Mouse (Mus musculus) testis, postnatal 14 days (tissue): ENCODE data around the gene Spata16.

Experiments used
- DNase-seq: peaks from one replicate; pipeline ENCODE4 v3.0.0; 2021; ENCODE audit warnings: low spot score

Gene Spata16

DNA sequence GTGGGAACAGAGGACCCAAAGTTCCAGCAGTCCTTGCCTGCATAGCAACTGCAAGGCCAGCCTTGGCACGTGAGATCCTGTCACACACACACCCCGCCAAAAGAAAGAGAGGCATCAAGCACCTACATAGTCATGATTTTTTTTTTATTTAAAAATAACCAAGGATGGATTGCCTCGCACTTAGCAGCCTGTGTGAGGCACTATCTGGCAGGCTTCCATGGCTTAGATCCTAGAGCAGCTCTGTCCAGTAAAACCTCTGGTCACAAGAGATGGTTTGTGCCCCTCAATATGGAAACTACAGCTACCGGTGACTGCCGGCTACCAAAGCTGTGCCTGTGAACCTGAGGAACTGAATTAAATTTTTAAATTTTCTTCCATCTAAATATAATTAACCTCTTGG is 195.5 kb downstream of the Spata16 start:
- no peak for DNase-seq

DNA sequence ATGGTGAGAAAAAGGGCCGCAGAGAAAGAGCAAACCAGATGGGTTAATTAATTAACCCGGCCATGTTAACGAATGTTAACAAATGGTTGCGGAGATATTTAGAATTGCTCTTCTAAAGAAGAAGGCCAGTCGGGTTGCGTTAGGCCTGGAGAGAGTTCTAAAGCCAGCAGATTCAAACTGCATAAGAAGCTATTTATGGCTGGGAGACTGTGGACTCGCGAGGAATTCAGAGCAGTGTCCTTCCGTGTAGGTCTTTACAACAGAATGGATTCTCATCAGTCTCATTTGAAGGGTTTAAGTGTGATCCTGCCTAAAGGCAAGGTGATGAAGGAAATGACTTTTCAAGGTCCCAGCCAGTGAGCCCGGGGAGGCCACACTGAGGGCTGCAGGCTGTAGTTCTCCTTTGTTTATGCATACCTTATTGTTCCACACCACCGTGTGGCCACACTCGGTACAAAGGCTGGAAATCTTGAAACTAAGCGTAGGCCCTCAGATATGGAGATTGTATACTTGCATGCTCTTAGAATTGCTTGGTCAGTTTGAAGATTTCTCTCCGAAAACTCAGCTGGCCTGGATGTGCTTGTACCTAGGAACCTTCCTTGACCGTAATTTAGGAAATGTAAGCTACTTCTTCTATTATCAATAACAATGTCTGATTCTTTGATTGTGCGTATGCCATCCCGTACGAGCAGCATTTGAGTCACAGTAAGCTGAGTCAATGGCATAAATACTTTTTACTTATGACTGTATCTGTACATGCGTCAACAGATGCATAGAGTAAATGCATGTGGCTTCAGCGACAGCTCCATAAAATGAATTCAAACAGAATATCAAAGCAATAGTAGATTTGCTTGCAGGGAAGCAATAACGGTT is 197.0 kb downstream of the Spata16 start:
- no peak for DNase-seq

DNA sequence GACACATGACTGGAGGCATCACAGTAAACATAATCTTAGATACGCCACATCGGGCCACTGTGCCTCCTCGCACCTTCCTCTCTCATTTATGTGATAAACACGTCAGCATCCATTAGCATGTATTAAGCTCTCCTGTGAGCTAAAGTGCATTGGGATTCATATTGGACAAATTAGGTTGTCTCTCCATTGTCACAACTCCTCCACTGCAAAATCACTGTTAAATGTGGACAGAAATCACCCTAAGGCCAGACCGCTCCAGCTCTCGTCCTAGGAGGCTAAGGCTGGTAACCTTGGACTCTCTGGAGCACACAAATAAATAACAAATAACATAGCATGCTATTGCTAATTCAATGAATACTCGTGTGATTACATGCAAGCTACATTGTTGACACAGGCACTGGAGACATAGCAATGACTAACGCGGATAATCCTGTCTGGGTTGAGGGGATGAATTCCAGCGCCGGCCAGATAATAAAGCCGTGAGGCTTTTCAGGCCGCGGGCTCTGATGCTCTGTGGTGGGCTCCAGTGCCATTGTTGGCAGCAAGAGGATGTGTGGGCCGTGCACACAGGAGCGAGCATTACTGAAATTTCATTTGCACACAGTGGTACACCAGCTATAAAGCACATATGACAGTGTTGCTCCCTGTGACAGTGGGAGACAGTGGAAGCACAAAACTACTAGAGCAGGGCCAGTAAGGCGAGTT is 197.8 kb downstream of the Spata16 start:
- no peak for DNase-seq

DNA sequence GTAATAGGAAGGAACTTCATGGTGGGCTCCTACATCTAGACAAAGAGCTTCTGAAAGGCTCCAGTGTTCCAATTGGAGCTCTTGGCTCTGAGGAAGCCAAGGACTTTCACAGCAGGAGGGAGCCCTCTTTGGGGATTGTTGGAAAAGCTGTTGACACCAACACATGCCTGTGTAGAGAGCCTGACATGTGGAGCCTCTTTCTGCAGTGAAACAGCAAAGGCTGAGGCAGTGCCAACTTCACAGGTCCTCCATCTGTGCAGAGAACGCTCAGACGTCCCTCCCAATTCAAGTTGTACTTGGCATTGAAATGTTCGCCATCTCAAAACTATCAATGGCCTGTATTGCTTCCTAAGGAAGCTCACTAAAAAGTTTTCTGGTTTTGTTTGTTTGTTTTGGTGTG is 207.6 kb downstream of the Spata16 start:
- no peak for DNase-seq

DNA sequence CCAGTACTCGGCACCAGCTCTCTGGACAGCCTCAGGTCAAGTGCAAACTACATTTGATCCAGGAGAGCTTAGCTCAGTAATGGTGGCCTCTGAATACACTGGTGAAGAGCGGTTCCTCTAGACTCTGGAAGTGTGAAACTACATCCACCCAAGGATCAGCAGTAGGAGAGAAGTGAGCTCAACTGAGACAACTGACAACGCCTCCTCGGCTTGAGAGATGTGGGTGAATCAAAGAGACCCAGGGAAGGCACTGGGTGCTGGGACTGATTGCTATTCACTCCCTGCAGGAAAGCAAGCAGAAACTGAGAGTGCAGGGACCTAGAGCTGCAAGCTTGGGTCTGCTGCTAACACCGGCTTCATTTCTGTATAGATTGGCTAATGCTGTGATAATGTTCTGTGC is 210.5 kb downstream of the Spata16 start:
- no peak for DNase-seq

DNA sequence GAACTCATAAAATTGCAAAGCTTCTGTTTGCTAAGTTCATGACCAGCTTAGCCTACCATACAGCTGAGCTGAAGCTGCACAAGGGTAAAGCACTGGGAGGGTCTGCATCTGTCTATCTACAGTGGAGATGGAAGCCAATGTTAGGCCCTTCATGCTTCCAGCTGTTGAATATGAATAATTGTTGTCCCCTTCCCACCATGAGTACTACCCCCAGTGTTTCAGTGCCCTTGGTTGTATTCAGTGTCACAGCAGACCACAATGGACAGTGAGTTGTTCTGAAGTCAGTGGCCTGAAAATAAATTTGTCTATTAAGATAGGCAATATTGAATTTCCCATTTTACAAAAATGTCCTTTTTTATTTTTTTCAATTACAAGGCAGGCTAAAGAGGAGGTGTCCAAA is 212.8 kb downstream of the Spata16 start:
- DNase-seq: no peak

DNA sequence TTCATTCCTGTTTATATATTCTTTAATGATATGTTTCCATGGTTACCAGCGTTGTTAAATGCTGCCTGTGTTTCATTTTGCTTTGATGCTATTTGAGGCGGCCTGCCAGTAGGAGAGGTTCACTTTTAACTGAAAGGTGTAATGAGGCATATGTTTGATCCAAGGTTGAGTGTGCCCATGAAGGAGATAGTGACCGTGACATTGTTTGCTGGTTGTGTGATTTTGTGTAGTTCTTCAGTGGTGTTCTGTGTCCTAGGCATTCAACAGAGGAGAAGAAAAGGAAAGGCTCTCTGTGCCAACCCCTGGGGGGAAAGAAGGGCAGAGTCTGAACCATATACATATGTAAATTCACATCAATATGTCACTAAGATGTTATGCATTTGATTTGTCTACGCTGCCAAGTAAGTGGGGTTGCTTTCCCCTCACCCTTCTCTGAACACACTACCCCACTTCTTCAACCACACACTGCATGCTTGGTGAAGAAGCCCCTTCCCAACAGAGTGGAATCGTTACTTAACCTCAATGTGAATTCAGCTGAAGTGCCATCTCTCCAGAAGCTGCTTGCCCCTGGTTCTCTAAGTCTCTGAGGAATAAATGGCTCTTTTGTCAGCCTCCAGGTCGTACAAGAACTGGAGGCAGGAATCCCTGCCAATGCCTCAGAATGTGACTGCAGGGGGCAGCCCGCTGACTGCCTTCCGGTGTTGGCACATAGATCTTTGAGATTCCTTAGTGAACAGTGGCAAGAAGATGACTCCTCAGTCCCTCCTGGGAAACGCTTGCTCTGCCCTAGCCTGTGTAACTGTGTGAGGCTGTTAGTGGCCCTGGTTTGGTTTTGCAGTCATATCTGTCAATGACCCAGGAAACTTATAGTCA is 213.5 kb downstream of the Spata16 start:
- DNase-seq: no peak

DNA sequence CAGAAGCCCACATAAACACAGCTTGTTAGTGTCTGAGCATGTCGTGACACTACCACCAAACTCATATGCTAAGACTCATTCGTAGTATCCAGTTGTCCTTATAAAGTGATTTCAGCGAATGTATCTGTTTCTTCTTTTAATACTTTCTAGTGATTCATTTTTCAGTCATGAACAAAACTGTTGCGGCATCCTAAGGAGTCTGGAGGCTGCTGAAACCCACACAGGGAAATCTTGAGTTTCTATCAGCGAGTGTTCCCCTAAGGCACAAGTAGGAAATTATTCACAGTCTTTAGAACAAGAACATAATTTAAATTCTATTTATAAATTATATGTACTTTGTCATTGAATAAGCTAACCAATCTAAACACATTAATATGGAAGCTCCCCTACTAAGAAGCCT is 216.1 kb downstream of the Spata16 start:
- no peak for DNase-seq

DNA sequence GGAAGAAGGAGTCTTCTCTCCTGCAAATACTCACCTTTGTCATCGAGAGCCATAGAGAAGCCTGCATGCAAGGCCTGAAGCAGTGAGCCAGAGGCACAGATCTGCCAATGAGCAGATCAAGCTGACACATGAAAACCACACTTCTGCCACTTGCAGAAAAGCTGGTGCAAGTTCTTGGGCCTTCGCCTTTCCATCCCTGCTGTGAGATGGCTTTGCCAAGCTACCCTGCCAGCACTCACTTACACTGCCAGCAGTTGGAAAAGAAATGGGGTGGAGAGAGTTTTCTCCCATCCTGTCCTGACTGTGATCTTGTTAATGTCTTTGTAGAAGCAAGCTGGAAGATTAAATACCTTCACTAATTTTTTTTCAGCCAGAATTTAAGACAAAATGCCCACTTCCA is 237.3 kb downstream of the Spata16 start:
- DNase-seq: no peak

DNA sequence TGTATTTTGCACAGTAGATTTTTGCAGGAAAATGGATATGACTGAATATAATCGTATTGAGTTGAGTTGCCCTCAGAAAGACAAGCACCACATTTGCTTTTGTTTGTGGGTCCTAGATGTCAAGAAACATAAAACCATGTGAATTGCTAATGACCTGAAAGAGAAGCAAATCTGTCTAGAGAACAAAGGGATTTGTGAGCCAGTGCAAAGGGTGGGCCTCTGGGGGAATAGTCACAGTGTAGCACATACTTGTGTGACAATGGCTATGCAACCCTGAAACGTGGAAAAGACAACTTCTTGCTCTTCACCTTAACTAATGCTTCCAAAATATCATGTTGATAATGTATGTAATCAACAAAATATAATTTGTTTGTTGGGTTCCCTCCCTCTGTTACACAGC is 239.9 kb downstream of the Spata16 start:
- DNase-seq: no peak

DNA sequence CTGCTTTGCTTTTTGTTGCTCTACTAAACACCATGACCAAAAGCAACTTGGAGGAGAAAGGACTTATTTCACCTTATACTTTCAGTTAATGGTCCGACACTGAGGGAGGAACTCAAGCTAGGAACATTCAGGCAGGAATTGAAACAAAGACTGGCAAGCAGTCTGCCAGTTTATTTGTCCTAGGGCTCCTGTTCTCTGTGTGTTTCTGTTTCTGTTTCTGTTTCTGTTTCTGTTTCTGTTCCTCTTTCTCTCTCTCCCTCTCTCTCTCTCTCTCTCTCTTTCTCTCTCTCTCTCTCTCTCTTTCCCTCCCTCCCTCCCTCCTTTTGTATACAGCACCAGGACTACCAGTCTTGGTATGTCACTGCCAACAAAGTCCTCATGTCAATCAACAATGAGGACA is 279.2 kb downstream of the Spata16 start:
- no peak for DNase-seq

DNA sequence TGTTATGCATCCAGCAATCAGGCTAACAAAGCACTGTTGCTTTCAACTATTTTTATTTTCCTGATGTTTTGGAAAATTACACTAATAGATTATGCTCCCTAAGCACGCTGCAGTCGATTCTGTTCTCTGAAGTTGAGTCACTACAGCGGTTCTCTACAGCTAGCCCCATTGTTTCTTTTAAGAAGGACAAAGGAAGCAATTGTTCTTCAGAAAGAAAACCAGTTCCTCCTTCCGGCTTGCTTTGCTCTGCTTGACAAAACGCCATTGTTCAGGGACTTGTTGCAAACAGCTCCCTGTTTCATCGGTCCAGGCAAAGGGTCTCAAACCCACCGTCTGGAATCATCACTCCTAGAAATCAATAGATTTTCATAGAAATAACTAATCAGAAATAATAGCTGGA is 283.6 kb downstream of the Spata16 start:
- no peak for DNase-seq

DNA sequence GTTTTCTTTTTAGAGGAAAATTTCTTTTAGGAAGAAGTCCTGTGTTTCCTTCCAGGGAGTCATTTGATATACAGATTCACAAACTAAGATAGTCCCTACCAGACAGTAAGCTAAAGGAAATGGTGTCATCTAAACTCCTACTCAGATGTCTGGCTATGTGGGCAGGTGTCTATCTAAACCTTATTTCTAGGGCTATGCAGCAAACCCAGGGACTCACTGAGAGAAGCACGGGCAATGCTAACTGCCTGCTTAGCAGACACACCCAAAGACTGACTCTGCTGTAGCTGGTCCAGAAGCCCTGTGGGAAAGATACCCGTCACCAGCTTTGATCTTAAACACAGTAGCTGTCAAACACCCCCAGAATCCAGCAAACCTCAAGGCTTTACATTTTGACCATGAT is 284.2 kb downstream of the Spata16 start:
- DNase-seq: no peak

DNA sequence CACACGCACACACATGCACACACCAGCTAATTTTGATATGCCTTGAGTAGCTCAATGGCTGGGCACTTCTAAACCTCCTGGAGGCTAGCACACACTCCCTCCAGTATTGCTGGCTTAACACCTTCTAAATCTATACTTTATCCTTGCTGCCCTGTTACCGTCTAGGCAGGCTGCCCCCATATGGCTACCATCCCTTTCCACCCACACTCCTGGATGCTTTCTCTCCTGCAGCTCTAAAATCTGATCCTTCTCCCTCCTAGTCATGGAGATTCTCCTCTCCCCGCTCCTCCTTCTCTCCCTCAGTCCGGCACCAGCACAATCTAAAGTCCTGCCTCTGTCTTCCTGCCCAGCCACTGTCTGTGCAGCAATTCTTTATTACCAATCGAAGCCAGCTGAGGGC is 286.0 kb downstream of the Spata16 start:
- no peak for DNase-seq

DNA sequence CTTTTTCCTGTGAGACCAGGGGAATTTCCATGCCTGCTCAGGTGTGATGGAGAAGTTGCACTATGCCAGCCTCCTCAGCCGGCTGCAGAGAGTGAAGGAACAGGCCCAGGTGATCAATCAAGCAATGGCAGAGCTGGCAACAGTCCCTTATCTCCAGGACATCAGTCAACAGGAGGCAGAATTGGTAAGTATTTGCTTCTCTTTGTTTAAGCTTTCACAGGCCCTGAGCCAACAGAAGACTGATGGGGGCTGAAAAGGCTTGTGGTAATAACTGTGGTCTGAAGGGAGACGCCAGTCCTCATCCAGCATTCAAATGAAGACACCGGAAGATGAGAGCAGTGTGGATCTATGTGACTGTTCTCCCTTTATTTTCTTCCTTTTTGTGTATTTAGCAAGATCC is 286.8 kb downstream of the Spata16 start:
- DNase-seq: no peak

DNA sequence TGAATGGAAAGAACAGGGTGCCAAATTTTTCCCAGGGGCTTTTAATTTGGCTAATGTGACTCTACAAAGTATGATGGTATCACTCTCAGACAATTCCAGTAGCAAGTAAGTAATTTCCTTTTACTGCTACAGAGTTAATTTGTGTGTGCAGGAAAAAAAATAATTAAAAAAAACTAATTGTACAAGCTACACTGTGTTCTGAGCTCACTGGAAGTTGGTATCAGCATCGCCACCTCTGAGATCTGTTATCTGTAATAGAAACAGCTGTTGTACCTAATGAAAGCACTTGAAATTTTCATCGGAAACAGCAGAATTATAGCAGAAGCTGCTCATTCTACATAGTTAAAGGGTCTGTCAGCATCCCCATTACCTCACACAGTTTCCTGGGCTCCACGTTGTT is 295.7 kb downstream of the Spata16 start:
- no peak for DNase-seq

DNA sequence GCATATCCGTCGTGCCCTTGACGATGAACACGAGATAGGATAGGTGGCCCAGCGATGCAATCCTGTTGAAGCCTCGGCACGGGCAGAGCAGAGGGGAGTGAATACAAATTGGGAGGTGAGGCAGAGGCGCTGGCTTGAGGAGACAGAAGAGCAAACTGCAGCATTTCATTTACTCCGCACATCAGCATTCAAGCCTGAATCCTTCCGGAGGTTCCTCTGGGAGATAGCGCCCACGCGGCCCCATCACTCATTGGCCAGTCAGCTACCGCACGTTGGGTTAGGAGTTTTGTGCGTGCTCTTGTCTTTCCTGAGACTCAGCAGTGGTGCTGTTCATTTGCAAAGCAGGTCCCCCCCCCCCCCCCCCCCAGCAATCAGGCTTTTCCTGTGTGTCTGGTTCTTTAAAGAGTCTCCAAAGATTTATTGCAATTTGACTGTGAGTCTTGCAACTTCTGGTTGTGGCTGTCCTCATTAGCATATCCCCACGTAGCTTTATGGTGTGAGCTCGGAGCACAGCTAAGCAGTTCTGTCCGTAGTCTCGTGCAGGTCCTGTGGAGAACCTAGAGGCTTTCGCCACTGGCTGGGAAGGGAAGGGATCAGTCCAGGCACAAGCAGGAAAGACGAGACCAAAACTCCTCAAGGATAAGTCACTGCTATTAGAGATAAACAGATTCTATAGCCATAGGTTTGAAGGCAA is 299.6 kb downstream of the Spata16 start:
- DNase-seq: no peak

DNA sequence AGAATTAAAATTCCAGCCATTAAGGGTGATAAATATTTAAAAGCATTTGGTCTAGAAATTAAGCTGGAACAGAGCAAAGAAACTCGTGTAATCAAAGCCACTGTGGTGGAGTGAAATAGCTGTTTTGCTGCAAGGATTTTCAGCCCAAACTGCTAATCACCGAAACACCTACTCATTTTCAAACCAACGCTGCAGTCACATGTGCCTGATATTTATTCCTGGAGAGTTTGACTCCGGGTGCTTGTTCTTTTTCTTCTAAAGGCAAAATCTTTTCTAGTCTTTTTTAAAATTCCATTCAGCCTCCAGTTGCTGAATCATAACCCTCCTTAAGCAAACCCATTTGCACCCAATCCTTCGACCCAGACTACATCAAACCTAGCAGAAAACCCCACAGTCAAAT is 329.4 kb downstream of the Spata16 start:
- DNase-seq: no peak

DNA sequence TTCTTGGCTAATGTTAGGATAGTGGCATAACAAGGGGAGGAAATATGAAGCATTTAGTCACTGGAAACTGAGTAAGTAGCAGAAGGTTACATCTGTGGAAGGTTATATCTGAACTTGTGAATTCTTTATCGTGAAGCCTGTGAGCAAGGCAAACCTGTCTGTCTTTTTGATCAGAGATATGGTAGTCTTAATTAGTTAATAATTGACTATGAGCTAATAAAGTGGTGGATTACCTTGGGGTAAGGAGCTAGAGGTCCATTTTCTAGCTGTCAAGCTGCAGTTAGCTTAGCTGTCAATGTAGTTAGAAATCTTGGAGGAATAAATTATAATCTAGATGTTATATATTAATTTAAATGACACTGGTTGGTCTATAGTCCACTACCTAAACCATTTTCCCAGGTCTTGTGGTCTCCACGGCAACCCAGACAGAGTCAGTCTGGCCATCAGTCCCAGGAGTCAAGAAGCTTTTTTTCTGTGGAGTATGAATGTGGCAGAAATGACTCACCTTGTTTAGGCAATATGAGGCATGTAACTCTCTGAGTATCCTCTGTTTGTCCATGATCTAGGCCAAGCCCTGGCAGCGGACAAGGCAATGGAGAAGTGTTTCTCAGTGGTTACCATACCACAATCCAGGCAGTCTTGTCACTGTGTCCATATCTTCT is 331.6 kb downstream of the Spata16 start:
- DNase-seq: no peak

DNA sequence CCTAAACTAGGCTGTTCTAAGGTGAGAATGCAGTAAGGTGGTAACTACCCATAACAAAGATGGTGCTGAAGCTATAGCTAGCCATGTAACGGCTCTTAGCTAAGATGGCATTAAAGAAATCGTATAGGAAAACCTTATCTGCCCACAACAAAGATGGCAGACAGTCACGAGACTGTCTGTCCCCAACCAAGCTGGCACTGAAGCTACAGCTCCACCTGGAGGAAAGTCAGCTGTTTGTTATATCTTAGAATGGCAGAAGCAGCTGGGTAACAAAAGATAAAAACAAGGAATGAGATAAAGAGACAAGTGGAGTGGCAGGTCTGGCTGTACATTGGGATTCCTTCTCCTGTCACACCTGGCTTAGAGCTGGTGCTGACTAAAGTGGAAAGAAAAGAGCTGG is 333.1 kb downstream of the Spata16 start:
- no peak for DNase-seq

DNA sequence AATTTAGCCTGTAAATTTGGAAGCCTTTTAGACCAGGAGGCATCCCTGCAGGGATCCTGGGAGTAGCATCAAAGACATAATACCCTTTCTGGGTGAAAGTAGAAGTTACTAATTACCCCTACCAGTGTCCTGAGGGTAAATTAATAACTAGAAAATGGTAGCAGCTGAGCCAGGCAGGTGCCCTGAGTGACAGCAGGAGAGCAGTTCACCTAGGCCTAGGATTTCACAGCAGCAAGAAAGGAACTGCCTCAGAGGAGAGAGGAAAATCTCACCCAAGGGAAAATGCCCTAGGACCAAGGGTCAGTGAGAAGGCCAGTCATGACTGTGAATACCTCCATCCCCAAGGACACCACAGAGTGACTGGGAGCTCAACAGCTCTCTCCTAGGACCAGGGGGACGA is 333.9 kb downstream of the Spata16 start:
- no peak for DNase-seq

DNA sequence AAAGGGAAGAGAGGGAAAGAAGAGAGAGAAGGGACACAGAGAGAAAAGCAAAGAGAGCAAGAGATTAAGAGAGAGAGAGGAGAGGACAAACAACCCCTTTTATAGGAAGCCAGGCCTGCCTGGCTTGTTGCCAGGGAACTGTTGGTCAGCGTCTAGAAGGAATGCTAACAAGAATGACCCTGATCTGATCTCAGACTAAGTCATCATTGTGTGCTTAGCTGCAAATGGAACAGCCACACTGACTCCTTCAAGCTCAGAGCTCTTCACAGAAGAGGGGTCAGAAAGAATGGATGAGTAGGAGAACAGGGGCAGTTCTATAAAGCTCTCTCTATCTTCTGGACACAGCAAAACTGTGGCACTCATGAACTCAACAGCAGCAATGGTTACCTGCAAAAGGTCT is 334.7 kb downstream of the Spata16 start:
- DNase-seq: no peak
